Mouse (Mus musculus) hematopoietic stem cell, adult 5-6 weeks (primary cell): ENCODE measurements around the gene Igf1r. TPM values are rescaled to one million over a fixed set of nuclear protein-coding genes. Genes with fewer than 3 reads are reported as not detected.
A peak's percentile ranks its signal among the peaks of the same experiment; 100 is the strongest.

Experiments
- ATAC-seq, 2 experiments: fragments of 125-278 bp in 1 of 2; replicated peaks in 1 of 2; 2 replicates each; pipeline ENCODE4 v1.8.0; 2016 to 2017; ENCODE audit warnings: inconsistent platforms in 2 of 2, mild to moderate bottlenecking in 2 of 2, moderate number of reproducible peaks in 2 of 2, low read depth in 1 of 2, moderate TSS enrichment in 1 of 2; ENCODE audit not compliant: low FRiP score in 2 of 2, poor library complexity in 2 of 2, severe bottlenecking in 2 of 2, insufficient read depth in 1 of 2, low TSS enrichment in 1 of 2
- total RNA-seq: library from RNA; stranded (forward); fragments of 172-1452, 232-1000 nt; gene quantifications from 2 replicates; pipeline ENCODE4 v1.2.3, GENCODE M21; 2017

Igf1r gene
- total RNA-seq, 1 experiment from 2014 or later, result 31.6 TPM

- ATAC-seq, result peak; percentile 29 to 40; a peak in 1 of 4 replicates
Observed at GRCm38 (mm10) chr7:68112582-68112981, 160.0 kb downstream of the Igf1r start.

- ATAC-seq, result no peak
Observed at GRCm38 (mm10) chr7:68114364-68114763, 161.7 kb downstream of the Igf1r start.

- no peak for ATAC-seq
Observed at GRCm38 (mm10) chr7:68114983-68115715, 162.5 kb downstream of the Igf1r start.

- ATAC-seq, result no peak
Observed at GRCm38 (mm10) chr7:68117567-68117966, 164.9 kb downstream of the Igf1r start.

GRCm38 (mm10) chr7:68117981-68118380 is 165.4 kb downstream of the Igf1r start:
- ATAC-seq, result no peak

DNA sequence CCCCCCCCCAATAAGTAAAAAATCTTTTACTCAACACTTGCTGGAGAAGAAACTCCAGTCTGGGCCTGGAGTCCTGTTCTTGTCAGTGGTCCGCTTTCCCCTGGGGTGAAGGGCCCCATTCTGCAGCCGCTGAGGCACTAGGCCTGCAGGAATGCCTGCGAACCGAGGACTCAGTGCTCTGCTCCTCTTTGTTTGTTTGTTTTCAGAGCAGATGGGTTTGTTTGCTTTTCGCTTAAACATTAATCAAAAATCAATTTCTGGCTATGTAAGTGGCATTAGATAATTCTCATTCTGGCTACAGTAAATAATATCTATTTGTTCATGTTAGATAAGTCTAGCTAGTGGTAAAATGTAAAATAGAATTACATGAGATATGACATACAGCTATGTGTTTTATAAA is 167.0 kb downstream of the Igf1r start:
- no peak for ATAC-seq

DNA sequence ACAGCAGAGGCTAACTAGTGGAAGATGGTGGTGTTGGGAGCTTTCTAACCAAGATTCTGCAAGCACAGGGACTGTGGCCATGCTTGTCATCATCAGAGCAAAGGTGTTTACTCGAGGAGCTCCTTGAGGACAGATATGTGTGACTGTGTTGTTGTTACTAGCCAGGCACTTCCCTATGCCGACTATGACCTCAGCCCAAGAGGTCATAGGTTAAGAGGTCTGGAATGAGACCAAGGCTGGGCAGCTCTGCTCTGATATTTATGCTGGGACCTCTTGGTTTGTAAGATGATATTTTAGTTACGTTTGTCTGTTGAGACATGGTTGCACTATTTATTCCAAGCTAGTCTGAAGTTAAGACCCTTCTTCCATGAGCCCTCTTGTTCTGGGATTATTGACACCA is 169.8 kb downstream of the Igf1r start:
- ATAC-seq, result no peak

GRCm38 (mm10) chr7:68125347-68125746 is 172.7 kb downstream of the Igf1r start:
- no peak for ATAC-seq

DNA sequence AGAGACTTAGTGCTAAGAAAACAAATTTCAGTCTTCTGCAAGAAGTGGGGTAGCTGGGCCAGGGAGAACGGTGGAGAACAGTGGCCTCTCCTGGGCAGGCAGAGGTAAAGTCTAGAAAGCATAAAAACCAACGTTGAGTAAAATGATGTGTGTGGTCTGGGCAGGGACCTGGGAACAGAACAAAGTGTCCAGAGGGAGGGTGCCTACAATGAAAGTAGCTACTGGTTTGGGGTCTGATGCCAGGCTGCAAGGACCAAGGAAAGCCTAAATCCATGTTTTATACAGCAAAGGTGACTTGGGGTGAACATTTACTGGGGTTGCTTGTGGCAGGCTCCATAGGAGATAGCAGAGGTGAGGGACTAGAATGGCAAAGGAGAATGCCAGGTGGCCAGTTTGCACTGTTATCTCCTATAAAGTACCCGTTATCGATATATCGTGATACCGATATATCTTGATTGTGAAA is 175.2 kb downstream of the Igf1r start:
- ATAC-seq, result peak; percentile 44 to 55

DNA sequence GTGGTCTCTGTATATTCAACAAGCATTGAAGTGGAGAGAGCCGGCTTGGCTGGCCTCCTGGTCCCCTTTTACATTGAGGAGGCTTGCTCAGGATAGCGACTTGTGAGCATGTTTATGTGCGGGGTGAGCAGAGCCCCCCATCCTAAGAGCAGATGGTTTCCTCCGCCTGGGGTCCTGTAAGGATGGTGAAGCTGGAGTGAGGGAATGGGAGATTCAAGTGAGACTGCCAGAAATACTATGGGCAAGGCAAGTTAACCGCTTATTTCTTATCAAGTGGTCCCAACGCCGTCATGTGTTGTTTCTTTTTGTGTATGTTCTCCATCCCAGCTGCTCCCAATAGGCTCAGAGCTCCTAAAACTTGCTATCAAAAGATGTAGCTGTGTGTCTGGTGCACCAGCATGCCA is 175.6 kb downstream of the Igf1r start:
- ATAC-seq, result no peak

DNA sequence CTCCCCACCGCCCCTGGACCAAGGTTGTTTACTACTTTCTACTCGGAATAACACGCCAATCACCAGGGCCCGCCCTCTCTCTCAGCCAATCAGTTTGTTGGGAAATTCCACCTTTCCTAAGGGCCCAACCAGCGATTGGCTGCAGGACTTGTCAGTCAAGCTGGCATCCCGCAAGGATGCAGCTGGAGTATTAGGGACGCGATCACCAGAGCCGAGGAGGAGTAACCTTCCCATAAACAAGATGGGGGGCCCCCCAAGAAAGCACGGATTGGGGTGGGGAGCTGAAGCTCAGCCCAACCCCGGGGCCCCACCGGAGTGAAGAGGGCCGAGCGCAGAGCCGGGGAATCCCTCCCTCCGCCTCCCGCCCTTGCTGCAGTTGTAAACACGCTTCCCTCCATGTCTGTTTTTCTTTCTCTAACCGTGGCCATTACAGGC is 176.5 kb downstream of the Igf1r start:
- ATAC-seq, result peak; percentile 62 to 69

DNA sequence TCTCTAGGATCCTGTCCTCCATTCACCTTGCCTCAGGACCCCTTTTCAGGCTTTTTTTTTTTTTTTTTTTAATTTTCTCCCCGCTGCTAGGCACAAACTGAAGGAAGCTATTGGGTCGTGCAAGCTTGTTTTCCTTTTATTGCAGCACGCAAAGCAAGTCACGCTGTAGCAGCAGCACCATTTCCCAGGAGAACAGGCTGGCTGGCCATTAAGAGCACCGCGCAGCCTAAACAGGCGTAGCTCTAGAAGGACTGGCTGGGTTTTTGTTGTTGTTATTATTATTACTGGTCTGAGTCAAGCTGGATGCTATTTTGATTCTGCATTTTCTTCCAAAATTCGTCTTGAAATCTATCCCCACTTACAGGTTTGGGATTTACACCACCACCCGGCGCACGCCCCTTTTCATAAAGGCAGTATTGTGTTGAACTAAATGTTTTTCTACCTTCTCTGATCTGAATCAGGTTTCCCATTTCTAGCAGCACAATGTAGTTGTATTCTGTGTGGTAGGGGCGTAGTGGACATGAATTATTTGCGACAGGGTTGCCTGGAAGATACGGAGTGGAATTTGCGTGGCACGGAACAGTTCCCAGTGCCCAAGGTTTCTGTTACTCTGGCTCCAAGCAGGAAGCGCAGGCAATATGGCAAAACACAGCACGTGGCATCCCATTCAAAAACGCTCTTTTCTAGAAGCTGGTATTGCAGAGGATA is 177.1 kb downstream of the Igf1r start:
- peak; percentile 55 to 60 for ATAC-seq

DNA sequence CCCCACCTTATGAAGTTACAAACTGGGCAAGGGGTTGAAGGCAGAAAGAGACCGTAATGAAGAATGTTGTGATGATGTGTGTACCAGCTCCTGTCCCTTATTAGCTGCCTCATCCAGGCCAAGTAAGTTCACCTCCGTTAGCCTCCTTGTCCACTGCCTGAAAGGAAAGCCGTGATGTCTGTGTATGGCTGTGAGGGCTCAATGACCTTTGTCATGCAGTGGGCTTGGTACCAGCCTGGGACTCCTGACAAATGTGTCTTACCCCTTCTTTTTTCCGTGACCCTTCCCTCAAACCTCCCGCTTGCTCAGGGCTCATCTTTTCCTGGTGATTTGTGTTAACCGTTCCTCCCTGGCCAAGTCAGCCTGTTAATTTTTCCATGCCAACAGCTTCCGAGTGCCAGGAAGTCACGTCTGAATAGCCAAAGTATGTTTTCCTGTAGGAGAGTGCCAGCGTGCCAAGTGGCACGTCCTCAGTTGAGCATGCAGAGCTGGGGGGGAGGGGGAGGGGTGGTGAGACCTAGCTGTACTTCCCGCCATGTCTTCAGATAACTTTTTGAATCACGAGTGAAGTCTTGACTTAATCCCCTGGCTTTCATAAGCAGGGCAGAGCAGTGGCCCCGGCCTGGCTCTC is 178.4 kb downstream of the Igf1r start:
- no peak for ATAC-seq

DNA sequence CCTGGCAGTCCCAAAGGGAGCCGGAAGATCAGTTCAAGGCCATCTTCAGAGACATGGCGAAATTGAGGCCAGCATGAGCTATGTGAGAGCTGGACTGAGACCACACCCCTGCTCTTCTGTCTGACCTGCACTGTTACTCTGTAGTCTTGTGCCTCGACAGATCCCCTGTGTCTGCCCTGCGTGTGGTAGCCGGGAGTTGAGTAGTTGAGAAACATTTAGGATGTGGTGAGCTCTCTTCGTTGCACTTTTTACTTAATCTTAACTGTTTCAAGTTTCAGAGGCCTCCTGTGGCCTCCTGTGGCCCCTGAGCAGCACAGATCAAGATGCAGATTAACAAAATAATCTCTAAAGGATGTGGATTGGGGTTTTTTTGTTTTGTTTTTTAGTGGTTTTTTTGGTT is 181.1 kb downstream of the Igf1r start:
- ATAC-seq, result peak in 1 of 2 experiments; percentile 27; a peak in 1 of 4 replicates

GRCm38 (mm10) chr7:68134948-68135347 is 182.3 kb downstream of the Igf1r start:
- no peak for ATAC-seq

DNA sequence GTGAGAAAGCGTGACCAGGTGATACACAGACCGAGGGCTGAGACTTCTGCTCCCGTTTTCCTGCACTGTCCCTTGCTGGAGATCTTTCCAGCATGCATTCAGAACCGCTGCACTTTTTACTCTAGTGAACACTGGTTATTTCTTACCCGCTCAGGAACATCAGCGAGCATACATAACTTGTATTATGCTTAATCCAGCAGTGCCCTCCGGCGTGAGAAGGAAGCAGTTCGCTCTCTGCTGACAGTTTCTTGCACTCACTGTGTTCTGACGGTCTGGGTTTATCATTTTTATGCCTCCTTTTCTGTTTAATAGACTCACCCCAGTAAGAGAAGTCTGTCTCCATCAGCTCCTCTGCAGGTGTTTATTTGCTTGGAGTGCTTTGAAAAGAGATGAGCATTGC is 183.4 kb downstream of the Igf1r start:
- ATAC-seq, result no peak

DNA sequence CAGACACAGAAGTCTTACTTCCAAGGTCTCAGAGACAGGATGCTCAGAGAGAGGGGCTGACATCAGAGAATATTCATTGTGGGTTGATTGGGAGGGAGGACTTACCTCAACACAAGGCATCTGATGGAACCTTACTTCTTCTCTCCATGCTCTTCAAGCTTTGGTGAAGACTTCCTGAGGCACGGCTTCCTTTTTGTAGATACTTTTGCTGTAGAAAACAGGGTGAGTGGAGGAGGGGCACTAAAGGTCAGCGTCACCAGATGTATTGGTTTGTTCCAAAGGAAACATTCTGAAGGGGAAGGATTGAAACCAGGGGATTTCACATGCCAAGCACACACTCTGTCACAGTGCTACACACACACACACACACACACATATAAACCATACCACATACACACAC is 186.8 kb downstream of the Igf1r start:
- peak in 1 of 2 experiments; percentile 34; a peak in 1 of 4 replicates for ATAC-seq
